Mouse (Mus musculus): ENCODE measurements around the gene Vangl2. TPM values are rescaled to one million over a fixed set of nuclear protein-coding genes. Genes with fewer than 3 reads are reported as not detected.

Gene Vangl2
- polyA plus RNA-seq, 1 experiment from 2014 or later = 16.0 TPM

GRCm38 (mm10) chr1:172025201-172025904, 2.9 kb downstream of the Vangl2 start:
- Histone ChIP-seq H3K27ac (no peak overlapping the region), H3K4me1 (peaks cover 49% of the 10 kb centered on the region), H3K4me3 (peak overlapping the region; percentile 92), H3K9me3 (no peaks in the 10 kb centered on the region), H3K27me3 (ENCODE audit: insufficient read depth, poor library complexity, severe bottlenecking) (no peaks in the 10 kb centered on the region), H3K36me3 (peaks cover 14% of the 10 kb centered on the region)
- WGBS = 60% methylated on average over 8 of the region's 8 CpGs
- DNase-seq (ENCODE audit: low spot score) = no peak

- peaks cover 15% of the 10 kb centered on the region for H3K36me3 ChIP-seq
- H3K4me3 ChIP-seq = no peak overlapping the region
- peaks cover 59% of the 10 kb centered on the region for H3K4me1 ChIP-seq
- no peak for DNase-seq (ENCODE audit: low spot score)
- WGBS = 50% methylated on average over 9 of the region's 9 CpGs
- no peaks in the 10 kb centered on the region for H3K9me3 ChIP-seq
- H3K27ac ChIP-seq = no peak overlapping the region; the same call in 1 of the 2 replicates
- H3K27me3 ChIP-seq (ENCODE audit: insufficient read depth, poor library complexity, severe bottlenecking) = no peaks in the 10 kb centered on the region
These were observed 3.9 kb downstream of the Vangl2 start for GRCm38 (mm10) chr1:172024140-172024895.

- 71% methylated on average over 10 of the region's 10 CpGs for WGBS
- no peak overlapping the region for H3K27ac ChIP-seq
- H3K4me1 ChIP-seq = peaks cover 66% of the 10 kb centered on the region
- DNase-seq (ENCODE audit: low spot score) = no peak
- H3K9me3 ChIP-seq = no peaks in the 10 kb centered on the region
- no peaks in the 10 kb centered on the region for H3K27me3 ChIP-seq (ENCODE audit: insufficient read depth, poor library complexity, severe bottlenecking)
- H3K36me3 ChIP-seq = peaks cover 15% of the 10 kb centered on the region
- H3K4me3 ChIP-seq = no peak overlapping the region
These were observed 8.3 kb downstream of the Vangl2 start for GRCm38 (mm10) chr1:172019863-172020521.

- Histone ChIP-seq H3K4me3 (no peak overlapping the region), H3K27ac (no peak overlapping the region), H3K36me3 (peaks cover 15% of the 10 kb centered on the region), H3K9me3 (no peaks in the 10 kb centered on the region), H3K27me3 (ENCODE audit: insufficient read depth, poor library complexity, severe bottlenecking) (no peaks in the 10 kb centered on the region), H3K4me1 (peaks cover 60% of the 10 kb centered on the region)
- DNase-seq (ENCODE audit: low spot score) = no peak
- 91% methylated on average over 4 of the region's 4 CpGs for WGBS
These were observed 8.9 kb downstream of the Vangl2 start for GRCm38 (mm10) chr1:172019339-172019738.

GRCm38 (mm10) chr1:172018336-172019311, 9.6 kb downstream of the Vangl2 start:
- WGBS = 87% methylated on average over 9 of the region's 9 CpGs
- no peak for DNase-seq (ENCODE audit: low spot score)
- Histone ChIP-seq H3K36me3 (peaks cover 12% of the 10 kb centered on the region), H3K27me3 (ENCODE audit: insufficient read depth, poor library complexity, severe bottlenecking) (no peaks in the 10 kb centered on the region), H3K9me3 (no peaks in the 10 kb centered on the region), H3K27ac (no peak overlapping the region), H3K4me3 (no peak overlapping the region), H3K4me1 (peaks cover 59% of the 10 kb centered on the region)

- no peak for DNase-seq (ENCODE audit: low spot score)
- H3K27ac ChIP-seq = no peak overlapping the region
- no peaks in the 10 kb centered on the region for H3K27me3 ChIP-seq (ENCODE audit: insufficient read depth, poor library complexity, severe bottlenecking)
- H3K4me1 ChIP-seq = peaks cover 65% of the 10 kb centered on the region
- no peak overlapping the region for H3K4me3 ChIP-seq
- 79% methylated on average over 6 of the region's 6 CpGs for WGBS
- H3K36me3 ChIP-seq = peaks cover 16% of the 10 kb centered on the region
- no peaks in the 10 kb centered on the region for H3K9me3 ChIP-seq
These were observed 10.7 kb downstream of the Vangl2 start for GRCm38 (mm10) chr1:172017517-172018070.

GRCm38 (mm10) chr1:172016660-172017516, 11.4 kb downstream of the Vangl2 start:
- Histone ChIP-seq H3K36me3 (peaks cover 17% of the 10 kb centered on the region), H3K4me3 (no peak overlapping the region), H3K9me3 (no peaks in the 10 kb centered on the region), H3K27ac (no peak overlapping the region), H3K27me3 (ENCODE audit: insufficient read depth, poor library complexity, severe bottlenecking) (no peaks in the 10 kb centered on the region), H3K4me1 (peaks cover 65% of the 10 kb centered on the region)
- DNase-seq (ENCODE audit: low spot score) = no peak
- 45% methylated on average over 6 of the region's 6 CpGs for WGBS

- peaks cover 65% of the 10 kb centered on the region for H3K4me1 ChIP-seq
- H3K9me3 ChIP-seq = no peaks in the 10 kb centered on the region
- H3K27ac ChIP-seq = no peak overlapping the region
- no peak for DNase-seq (ENCODE audit: low spot score)
- peaks cover 24% of the 10 kb centered on the region for H3K36me3 ChIP-seq
- H3K27me3 ChIP-seq (ENCODE audit: insufficient read depth, poor library complexity, severe bottlenecking) = no peaks in the 10 kb centered on the region
- 86% methylated on average over 8 of the region's 8 CpGs for WGBS
- no peak overlapping the region for H3K4me3 ChIP-seq
These were observed 12.2 kb downstream of the Vangl2 start for GRCm38 (mm10) chr1:172016031-172016430.

- no peaks in the 10 kb centered on the region for H3K27me3 ChIP-seq (ENCODE audit: insufficient read depth, poor library complexity, severe bottlenecking)
- no peak for DNase-seq (ENCODE audit: low spot score)
- H3K27ac ChIP-seq = no peak overlapping the region
- H3K4me1 ChIP-seq = peaks cover 63% of the 10 kb centered on the region
- no peaks in the 10 kb centered on the region for H3K9me3 ChIP-seq
- H3K4me3 ChIP-seq = no peak overlapping the region
- peaks cover 26% of the 10 kb centered on the region for H3K36me3 ChIP-seq
- WGBS = 80% methylated on average over 9 of the region's 9 CpGs
These were observed 12.8 kb downstream of the Vangl2 start for GRCm38 (mm10) chr1:172015312-172015939.

GRCm38 (mm10) chr1:172014771-172015170, 13.5 kb downstream of the Vangl2 start:
- 81% methylated on average over 9 of the region's 9 CpGs for WGBS

GRCm38 (mm10) chr1:172012030-172012429, 16.2 kb downstream of the Vangl2 start:
- H3K27me3 ChIP-seq (ENCODE audit: insufficient read depth, poor library complexity, severe bottlenecking) = no peaks in the 10 kb centered on the region
- H3K4me1 ChIP-seq = peaks cover 30% of the 10 kb centered on the region
- DNase-seq (ENCODE audit: low spot score) = peak; percentile 84
- H3K36me3 ChIP-seq = peaks cover 55% of the 10 kb centered on the region
- no peaks in the 10 kb centered on the region for H3K9me3 ChIP-seq
- WGBS = 28% methylated on average over 5 of the region's 5 CpGs
- no peak overlapping the region for H3K4me3 ChIP-seq
- H3K27ac ChIP-seq = no peak overlapping the region

More at GRCm38 (mm10) chr1:172014771-172015170, 13.5 kb downstream of the Vangl2 start:
- Histone ChIP-seq H3K4me3 (no peak overlapping the region), H3K9me3 (no peaks in the 10 kb centered on the region), H3K27ac (no peak overlapping the region), H3K4me1 (peaks cover 57% of the 10 kb centered on the region), H3K27me3 (ENCODE audit: insufficient read depth, poor library complexity, severe bottlenecking) (no peaks in the 10 kb centered on the region), H3K36me3 (peaks cover 29% of the 10 kb centered on the region)
- DNase-seq (ENCODE audit: low spot score) = no peak

All from heart, embryonic 10.5 days (tissue).